Mouse (Mus musculus) layer of hippocampus, adult 9-11 months (tissue): ENCODE results near the gene 9630041A04Rik.

Source experiments
- DNase-seq: peaks from one replicate; pipeline ENCODE4 v3.0.0; 2022

Gene 9630041A04Rik

GRCm38 (mm10) chr9:101861596-101862471 is at the start of gene 9630041A04Rik:
Gene 9630041A04Rik (plus strand): TSS chr9:101861841.
- no peak for DNase-seq

- DNase-seq, result no peak
Measured at GRCm38 (mm10) chr9:101823896-101824295, 37.7 kb upstream of the 9630041A04Rik start.

- DNase-seq, result no peak
Measured at GRCm38 (mm10) chr9:101825626-101826025, 36.0 kb upstream of the 9630041A04Rik start.

DNA sequence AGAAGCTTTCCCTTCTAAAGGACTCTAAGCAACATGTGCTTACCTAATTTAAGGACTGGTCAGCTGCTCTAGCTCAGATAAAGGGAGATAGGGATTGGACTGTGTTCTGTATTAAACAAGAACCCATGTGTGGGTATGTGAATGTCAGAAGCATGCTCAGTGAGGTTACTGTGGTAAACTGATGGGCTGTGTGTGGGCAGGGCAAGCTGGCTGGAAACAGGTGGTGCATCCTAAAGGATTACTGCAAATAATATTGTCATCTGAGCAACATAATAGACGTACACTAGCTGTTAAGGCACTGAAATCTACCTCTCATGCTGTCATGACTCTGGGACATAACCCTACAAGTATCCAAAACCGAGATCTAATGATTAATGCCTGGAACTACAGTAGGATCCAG is 28.0 kb upstream of the 9630041A04Rik start:
- peak; percentile 21 for DNase-seq

- DNase-seq, result no peak
Measured at GRCm38 (mm10) chr9:101841101-101841500, 20.5 kb upstream of the 9630041A04Rik start.

DNA sequence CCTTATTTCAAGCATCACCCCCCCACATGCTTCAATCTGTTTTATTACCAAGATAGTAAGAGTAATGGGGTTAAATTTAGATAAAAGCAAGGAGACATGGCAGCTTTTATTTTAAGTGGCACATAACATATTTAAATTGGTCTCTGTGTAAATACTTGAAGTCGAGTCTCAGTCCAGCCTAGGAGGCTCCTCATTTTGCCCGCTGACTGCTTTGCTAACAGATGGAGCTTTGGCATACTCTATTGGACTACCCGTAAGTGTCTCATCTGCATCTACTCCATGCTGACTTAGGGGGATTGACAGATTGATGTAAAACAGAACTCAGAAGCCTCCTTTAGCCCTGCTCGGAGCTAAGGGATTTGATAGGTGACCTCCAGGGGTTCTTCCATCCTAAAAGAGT is 17.7 kb upstream of the 9630041A04Rik start:
- DNase-seq, result no peak

DNA sequence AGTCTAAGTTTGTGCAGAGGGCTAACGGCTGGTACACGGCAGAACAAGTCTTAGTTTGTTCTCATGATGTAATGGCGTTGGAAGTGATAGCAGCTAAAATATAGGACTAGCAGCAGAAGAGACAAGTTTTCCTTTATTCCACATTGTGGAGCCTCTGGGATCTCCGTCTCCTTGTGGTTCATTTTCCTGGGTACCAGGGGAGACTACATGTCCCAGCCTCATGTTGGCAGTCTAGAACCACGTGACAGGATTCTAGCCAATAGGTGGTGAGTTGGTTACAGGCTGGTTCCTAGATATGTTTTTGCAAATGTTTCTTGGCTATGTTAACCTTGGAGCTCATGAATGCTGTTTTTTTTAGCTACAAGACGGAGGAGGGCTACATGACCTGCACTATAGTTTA is 15.9 kb upstream of the 9630041A04Rik start:
- DNase-seq, result no peak

GRCm38 (mm10) chr9:101862481-101863065 is 932 bp downstream of the 9630041A04Rik start:
- DNase-seq, result no peak

- DNase-seq, result no peak
Measured at GRCm38 (mm10) chr9:101863130-101863529, 1.5 kb downstream of the 9630041A04Rik start.

DNA sequence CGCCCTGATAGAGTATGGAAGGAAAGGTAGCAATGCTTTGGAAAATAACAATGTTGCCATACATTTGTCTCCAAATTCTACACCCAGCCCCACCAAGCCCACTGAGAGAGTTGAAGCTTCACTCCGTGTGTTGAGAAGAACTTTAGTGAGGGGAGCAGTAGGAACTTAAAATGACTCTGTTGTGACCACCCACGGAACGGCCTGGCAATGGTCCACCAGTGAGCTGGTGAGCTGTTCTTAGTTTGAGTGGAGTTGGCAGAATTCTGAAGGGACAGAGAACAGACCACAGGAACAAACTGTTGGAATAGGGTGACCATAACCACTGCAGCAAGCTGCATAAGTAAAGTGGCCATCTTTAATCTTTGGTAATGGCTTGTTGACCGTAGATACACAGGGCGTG is 7.0 kb downstream of the 9630041A04Rik start:
- no peak for DNase-seq

DNA sequence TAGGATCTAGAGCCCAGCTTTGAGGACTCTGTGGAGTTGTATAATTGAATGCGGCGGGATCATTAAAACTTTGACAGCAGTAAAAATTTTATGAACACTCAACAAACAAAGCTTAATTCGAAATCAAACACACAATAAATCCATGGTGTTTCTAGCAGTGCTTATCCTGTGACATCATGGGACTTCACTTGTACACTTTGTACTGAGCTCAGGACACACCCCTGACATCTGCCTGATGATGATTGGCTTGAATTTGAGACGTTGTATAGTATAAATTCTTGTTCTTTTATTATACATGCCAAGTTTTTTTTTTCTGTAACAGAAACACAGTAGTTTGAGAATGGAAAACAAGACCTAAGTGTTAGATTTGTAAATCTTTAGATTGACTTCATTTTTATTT is 8.4 kb downstream of the 9630041A04Rik start:
- DNase-seq, result no peak

DNA sequence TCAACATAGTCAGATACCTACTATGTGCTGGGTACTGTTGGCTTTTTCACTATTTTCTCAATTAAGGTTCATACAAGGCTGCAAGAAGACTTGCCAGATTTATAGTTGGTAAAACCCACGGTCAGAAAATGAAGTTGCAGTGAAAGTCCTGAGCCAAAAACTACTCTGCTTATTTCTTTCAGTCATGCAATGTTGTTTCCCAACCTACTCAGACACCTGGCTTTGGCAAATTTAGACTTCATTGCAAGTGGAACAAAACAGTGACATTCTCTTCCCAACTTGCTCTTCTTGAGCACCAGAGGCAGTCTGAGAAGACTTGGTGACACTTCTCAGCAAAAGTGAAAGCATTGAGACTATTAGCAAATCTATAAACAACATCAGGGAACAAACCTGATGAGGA is 13.7 kb downstream of the 9630041A04Rik start:
- no peak for DNase-seq

DNA sequence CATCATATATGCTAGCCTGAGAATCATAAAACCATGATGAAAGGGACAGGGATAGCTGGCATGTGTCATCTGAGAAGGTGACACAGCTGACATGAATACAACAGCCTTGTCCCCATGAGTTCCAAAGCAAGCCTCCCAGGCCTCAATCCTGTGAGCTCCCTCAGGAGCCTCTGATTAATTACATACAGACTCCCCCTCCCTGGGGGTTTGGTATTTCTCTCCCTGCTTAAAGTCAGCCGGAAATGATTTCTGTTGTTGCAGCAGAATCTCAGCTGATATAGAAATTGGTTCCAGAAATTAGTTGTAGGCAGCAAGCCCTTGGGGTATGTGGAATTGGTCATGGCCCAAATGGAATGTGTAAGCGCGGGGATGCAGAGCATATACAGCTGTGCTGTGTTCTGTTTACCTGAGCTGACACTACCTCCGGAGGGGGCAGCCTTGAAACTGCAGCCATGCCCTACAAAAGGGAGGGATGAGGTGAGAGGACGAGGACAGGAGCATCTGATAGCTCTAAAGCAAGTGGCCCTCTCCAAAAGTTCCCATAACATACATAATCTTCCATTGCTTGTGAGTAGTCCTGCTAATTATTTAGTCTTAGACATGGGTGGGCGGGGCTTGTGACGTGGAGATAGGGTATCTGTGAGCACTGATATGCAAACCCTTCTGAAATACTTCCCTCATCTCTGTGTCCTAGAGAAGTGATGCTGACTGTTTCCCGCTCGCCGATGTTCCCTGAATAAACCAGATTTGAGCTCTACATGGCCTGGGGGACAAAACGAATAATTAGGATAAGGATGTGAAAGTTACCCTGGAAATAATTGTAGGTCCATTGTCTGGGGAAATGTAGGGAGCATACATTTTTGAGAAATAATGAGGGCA is 15.7 kb downstream of the 9630041A04Rik start:
- DNase-seq, result no peak

- DNase-seq, result no peak
Measured at GRCm38 (mm10) chr9:101883295-101883694, 21.7 kb downstream of the 9630041A04Rik start.

DNA sequence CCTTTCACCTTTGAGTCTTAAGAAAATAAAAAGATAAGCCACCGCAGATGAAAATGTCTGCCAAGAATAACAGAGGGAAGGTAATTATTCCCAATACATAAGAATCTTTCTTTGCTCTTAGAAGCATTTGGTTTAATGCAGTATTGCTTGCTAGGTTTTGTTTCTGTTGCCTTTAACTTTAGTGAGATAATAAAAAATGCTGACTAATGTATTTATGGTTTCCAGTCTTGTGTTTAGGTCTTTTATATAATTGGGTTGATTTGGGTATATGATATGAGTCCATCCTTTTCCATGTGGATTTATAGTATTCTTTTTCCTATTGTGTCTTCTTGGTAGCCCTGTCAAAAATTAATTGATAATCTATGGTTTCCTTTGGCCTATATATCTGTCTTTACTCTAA is 36.2 kb downstream of the 9630041A04Rik start:
- no peak for DNase-seq

- DNase-seq, result no peak
Measured at GRCm38 (mm10) chr9:101903406-101903805, 41.8 kb downstream of the 9630041A04Rik start.

DNA sequence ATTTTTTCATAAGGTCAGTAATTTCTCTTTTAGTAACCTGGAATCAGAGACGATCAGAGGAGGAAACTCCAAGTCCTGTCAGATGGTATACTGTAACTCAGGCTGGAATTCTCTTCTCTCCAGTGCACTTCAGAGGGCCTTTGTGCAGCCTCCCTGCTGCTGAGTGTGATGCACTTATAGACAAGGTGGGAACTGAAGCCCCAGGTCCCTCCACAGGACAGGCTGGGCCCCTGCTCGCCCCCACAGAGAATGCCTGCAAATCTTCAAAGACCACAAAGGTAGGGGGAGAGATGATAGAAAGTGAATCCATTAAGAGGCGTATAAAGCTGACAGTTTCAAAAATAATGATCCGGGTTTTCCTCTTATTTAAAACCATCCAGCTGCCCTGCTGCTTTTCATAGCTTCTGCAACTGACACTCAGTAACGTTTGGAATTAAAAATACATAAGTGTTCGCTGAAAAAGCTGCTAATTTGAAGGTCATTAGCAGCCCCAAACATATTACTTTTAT is 46.2 kb downstream of the 9630041A04Rik start:
- no peak for DNase-seq

- DNase-seq, result no peak
Measured at GRCm38 (mm10) chr9:101908849-101909248, 47.2 kb downstream of the 9630041A04Rik start.

DNA sequence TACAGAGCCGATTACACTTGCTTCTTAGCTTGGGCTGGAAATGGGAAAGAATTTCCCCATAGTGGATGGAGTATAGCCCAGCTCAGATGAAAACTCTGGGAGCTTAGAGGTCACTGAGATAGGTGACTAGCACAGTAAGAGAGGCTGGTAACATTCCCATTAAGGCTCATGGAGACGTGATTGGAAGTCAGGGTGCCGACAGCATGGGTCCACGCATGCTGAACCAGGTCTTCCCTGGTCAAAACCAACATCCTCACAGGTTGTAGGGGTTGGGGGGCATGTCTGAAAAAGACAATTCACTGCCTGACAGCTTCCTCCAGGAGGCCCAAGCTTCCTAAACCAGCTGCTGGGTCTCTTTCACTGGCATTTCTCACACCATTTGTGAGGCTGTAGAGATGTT is 47.9 kb downstream of the 9630041A04Rik start:
- no peak for DNase-seq

GRCm38 (mm10) chr9:101911176-101911866 is 49.7 kb downstream of the 9630041A04Rik start:
- DNase-seq, result peak; percentile 38

GRCm38 (mm10) chr9:101915082-101915481 is 53.4 kb downstream of the 9630041A04Rik start:
- DNase-seq, result no peak

DNA sequence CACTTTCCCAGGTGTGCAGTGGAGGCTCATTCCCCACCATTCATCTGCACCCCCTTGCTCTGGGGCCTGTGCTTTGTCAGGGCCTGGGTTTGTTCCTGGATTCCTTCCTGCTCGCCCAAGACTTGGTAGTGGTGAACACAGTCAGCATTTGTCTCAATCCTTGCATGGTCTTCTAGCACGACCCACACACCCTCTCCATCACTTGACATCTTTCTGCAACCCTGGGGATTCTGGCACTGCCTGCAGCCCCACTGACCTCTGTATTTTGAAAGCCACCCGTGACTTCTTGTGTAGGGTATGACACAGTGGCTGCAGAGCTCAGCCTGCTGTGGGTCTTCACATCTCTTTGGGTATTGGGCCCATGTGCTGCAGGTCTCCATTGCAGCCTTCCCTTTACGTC is 57.1 kb downstream of the 9630041A04Rik start:
- no peak for DNase-seq

DNA sequence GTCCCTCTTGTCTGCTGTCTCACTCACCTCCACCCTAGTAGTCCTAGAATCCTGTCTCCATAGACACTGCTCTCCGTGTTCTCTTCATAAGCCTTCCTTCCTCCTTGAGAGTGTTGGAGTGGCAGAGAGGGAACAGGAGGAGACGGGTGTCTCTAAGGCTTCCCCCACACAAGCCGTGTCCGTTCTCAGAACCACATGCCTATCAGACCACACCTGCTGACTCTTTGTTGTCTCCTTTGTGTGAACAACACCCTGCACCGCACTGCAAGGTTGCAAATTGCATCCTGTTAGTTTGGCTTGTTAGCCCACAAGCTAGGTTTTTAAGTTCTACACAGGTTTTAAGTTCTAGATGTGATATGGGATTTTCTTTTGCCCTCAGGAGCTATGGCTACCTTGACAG is 57.7 kb downstream of the 9630041A04Rik start:
- no peak for DNase-seq
